Mouse (Mus musculus): Measurements from ENCODE around the gene Tmem178.

- no peak for TF ChIP-seq POLR2A (IDR thresholded peaks at IDR 0.05; ENCODE audit: extremely low read depth, insufficient read depth, low read length)
- no peak for TF ChIP-seq CTCF (IDR thresholded peaks at IDR 0.05; ENCODE audit: extremely low read depth, insufficient read depth, low read length)
These were observed 15.4 kb downstream of the Tmem178 start for GRCm38 (mm10) chr17:80959840-80960239.
